Mouse (Mus musculus): ENCODE results near the gene Cdhr3. TPM values are rescaled to one million over a fixed set of nuclear protein-coding genes. Genes with fewer than 3 reads are reported as not detected.

Cdhr3 gene
- total and polyA plus RNA-seq, 3 experiments, result 0.34 to 1.8 (median 0.39) TPM

GRCm38 (mm10) chr12:33035719-33036521 lies 56.8 kb downstream of the Cdhr3 start:
- Histone ChIP-seq H3K36me3 (ENCODE audit: control insufficient read depth, insufficient read depth, low read length) (no peaks in the 10 kb centered on the region), H3K4me3 (peak overlapping the region; percentile 11; the same call in 1 of the 2 replicates), H3K4me1 (ENCODE audit: control insufficient read depth, insufficient read depth, low read length) (peaks cover 7% of the 10 kb centered on the region), H3K27me3 (ENCODE audit: control insufficient read depth, insufficient read depth, low read length) (no peaks in the 10 kb centered on the region), H3K79me2 (replicated peaks; ENCODE audit: control insufficient read depth, insufficient read depth, low read length) (no peaks in the 10 kb centered on the region), H3K9ac (ENCODE audit: low read depth, low read length) (no peak overlapping the region), H3K27ac (no peak overlapping the region)
- WGBS, result 14% methylated on average over 21 of the region's 21 CpGs
- DNase-seq, result peak; percentile 54 to 59
- intact Hi-C loops (cut with DNase I), result no loop called here
- no peak for TF ChIP-seq EP300 (IDR thresholded peaks at IDR 0.05; ENCODE audit: insufficient read depth, low read depth, low read length)
- TF ChIP-seq POLR2A (IDR thresholded peaks at IDR 0.05; ENCODE audit: insufficient read depth, low read depth, low read length), result no peak
- TF ChIP-seq CTCF (IDR thresholded peaks at IDR 0.05), result no peak

GRCm38 (mm10) chr12:33035089-33035718 lies 57.5 kb downstream of the Cdhr3 start:
- peak overlapping the region; percentile 11; the same call in 1 of the 2 replicates for H3K4me3 ChIP-seq
- no peak for DNase-seq
- no peaks in the 10 kb centered on the region for H3K79me2 ChIP-seq (replicated peaks; ENCODE audit: control insufficient read depth, insufficient read depth, low read length)
- WGBS, result 32% methylated on average over 11 of the region's 11 CpGs
- intact Hi-C loops (cut with DNase I), result no loop called here
- H3K4me1 ChIP-seq (ENCODE audit: control insufficient read depth, insufficient read depth, low read length), result peaks cover 7% of the 10 kb centered on the region
- H3K27ac ChIP-seq, result no peak overlapping the region
- no peak for TF ChIP-seq CTCF (IDR thresholded peaks at IDR 0.05)
- no peak for TF ChIP-seq EP300 (IDR thresholded peaks at IDR 0.05; ENCODE audit: insufficient read depth, low read depth, low read length)
- no peak for TF ChIP-seq POLR2A (IDR thresholded peaks at IDR 0.05; ENCODE audit: insufficient read depth, low read depth, low read length)
- H3K36me3 ChIP-seq (ENCODE audit: control insufficient read depth, insufficient read depth, low read length), result no peaks in the 10 kb centered on the region
- no peaks in the 10 kb centered on the region for H3K27me3 ChIP-seq (ENCODE audit: control insufficient read depth, insufficient read depth, low read length)
- no peak overlapping the region for H3K9ac ChIP-seq (ENCODE audit: low read depth, low read length)

GRCm38 (mm10) chr12:33034343-33035088 lies 58.2 kb downstream of the Cdhr3 start:
- no peak for DNase-seq
- Histone ChIP-seq H3K79me2 (replicated peaks; ENCODE audit: control insufficient read depth, insufficient read depth, low read length) (no peaks in the 10 kb centered on the region), H3K27ac (no peak overlapping the region), H3K36me3 (ENCODE audit: control insufficient read depth, insufficient read depth, low read length) (no peaks in the 10 kb centered on the region), H3K9ac (ENCODE audit: low read depth, low read length) (peak overlapping the region; percentile 6; the same call in 1 of the 2 replicates), H3K4me3 (no peak overlapping the region), H3K27me3 (ENCODE audit: control insufficient read depth, insufficient read depth, low read length) (no peaks in the 10 kb centered on the region), H3K4me1 (ENCODE audit: control insufficient read depth, insufficient read depth, low read length) (peaks cover 7% of the 10 kb centered on the region)
- intact Hi-C loops (cut with DNase I), result no loop called here
- 19% methylated on average over 12 of the region's 12 CpGs for WGBS
- 0 out of 2 replicates have a peak, but pooled peaks have one; percentile 23 for TF ChIP-seq POLR2A (IDR thresholded peaks at IDR 0.05; ENCODE audit: insufficient read depth, low read depth, low read length)
- no peak for TF ChIP-seq EP300 (IDR thresholded peaks at IDR 0.05; ENCODE audit: insufficient read depth, low read depth, low read length)
- no peak for TF ChIP-seq CTCF (IDR thresholded peaks at IDR 0.05)

DNA sequence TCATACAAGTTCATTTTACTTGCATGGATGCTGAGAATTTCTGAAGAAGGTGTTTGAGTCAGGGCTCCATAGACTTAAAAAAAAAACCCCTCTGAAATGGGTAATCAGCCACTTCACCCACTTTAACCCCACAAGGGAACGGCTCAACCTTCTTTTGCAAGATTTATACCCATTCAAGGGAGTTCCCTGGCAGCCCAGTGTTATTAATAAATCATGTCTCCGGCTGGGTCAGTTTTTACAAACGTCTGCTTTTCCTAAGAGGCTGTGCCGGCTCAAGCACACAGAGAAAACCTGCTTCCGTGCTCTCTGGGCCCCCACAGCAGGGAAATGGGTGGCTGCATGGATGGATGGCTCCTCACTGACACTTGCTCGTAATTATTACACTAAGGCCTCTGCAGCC lies 59.5 kb downstream of the Cdhr3 start:
- no peak overlapping the region for H3K9ac ChIP-seq (ENCODE audit: low read depth, low read length)
- TF ChIP-seq CTCF (IDR thresholded peaks at IDR 0.05) (no peak), EP300 (IDR thresholded peaks at IDR 0.05; ENCODE audit: insufficient read depth, low read depth, low read length) (no peak), POLR2A (IDR thresholded peaks at IDR 0.05; ENCODE audit: insufficient read depth, low read depth, low read length) (no peak)
- no peaks in the 10 kb centered on the region for H3K27me3 ChIP-seq (ENCODE audit: control insufficient read depth, insufficient read depth, low read length)
- no peak for DNase-seq
- H3K36me3 ChIP-seq (ENCODE audit: control insufficient read depth, insufficient read depth, low read length), result no peaks in the 10 kb centered on the region
- no peak overlapping the region for H3K27ac ChIP-seq
- peaks cover 7% of the 10 kb centered on the region for H3K4me1 ChIP-seq (ENCODE audit: control insufficient read depth, insufficient read depth, low read length)
- intact Hi-C loops (cut with DNase I), result no loop called here
- 86% methylated on average over 6 of the region's 6 CpGs for WGBS
- no peaks in the 10 kb centered on the region for H3K79me2 ChIP-seq (replicated peaks; ENCODE audit: control insufficient read depth, insufficient read depth, low read length)
- no peak overlapping the region for H3K4me3 ChIP-seq

GRCm38 (mm10) chr12:33030589-33030988 lies 62.1 kb downstream of the Cdhr3 start:
- no peak for DNase-seq

More at GRCm38 (mm10) chr12:33030589-33030988, 62.1 kb downstream of the Cdhr3 start:
- 66% methylated on average over 2 of the region's 2 CpGs for WGBS
- no peaks in the 10 kb centered on the region for H3K79me2 ChIP-seq (replicated peaks; ENCODE audit: control insufficient read depth, insufficient read depth, low read length)
- H3K27ac ChIP-seq, result no peak overlapping the region
- no peak overlapping the region for H3K9ac ChIP-seq (ENCODE audit: low read depth, low read length)
- intact Hi-C loops (cut with DNase I), result no loop called here
- H3K36me3 ChIP-seq (ENCODE audit: control insufficient read depth, insufficient read depth, low read length), result no peaks in the 10 kb centered on the region
- no peak for TF ChIP-seq CTCF (IDR thresholded peaks at IDR 0.05)
- TF ChIP-seq POLR2A (IDR thresholded peaks at IDR 0.05; ENCODE audit: insufficient read depth, low read depth, low read length), result no peak
- TF ChIP-seq EP300 (IDR thresholded peaks at IDR 0.05; ENCODE audit: insufficient read depth, low read depth, low read length), result no peak
- H3K27me3 ChIP-seq (ENCODE audit: control insufficient read depth, insufficient read depth, low read length), result no peaks in the 10 kb centered on the region
- H3K4me1 ChIP-seq (ENCODE audit: control insufficient read depth, insufficient read depth, low read length), result peaks cover 5% of the 10 kb centered on the region
- no peak overlapping the region for H3K4me3 ChIP-seq
